Comparison of ENCODE assay signal across 24 mouse cellular contexts in the genomic region with DNA sequence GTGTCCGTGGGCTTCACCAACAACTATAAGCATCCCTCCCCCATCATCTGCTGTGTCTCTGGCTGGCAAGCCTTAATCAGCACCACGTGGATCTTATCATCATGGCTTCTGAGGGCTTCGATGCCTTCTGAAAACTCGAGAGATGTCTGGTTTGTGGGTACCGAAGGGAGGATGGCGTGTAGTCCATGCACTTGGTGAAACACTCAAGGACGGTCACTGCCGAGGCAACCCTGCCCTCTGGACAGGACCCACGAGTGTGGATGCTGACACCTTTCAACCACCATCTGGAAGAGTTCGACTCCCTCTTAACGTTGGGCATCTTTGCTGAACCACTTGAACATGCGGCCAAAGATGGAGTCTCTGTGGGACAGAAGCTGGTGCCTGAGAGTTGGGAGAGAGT. TPM values are rescaled to one million over a fixed set of nuclear protein-coding genes. Genes with fewer than 3 reads are reported as not detected.
"Had no signal": no experiment of that assay in that cellular context is flagged by ENCODE, and none has a peak within 500 bp of the region (broad histone marks: within the 10 kb centered on the region; RNA-seq: fewer than 3 reads in every experiment).

No protein-coding gene starts in this region.

- H3K9ac ChIP-seq: liver, postnatal 0 days; lung, embryonic 15.5 days; midbrain, embryonic 12.5 days; midbrain, embryonic 15.5 days; neural tube, embryonic 12.5 days; stomach, embryonic 15.5 days had no signal

- ATAC-seq: liver, postnatal 0 days; lung, postnatal 0 days; midbrain, embryonic 15.5 days had no signal

- H3K27me3 ChIP-seq: lung, embryonic 15.5 days; megakaryocyte, embryonic 14.5 days; midbrain, embryonic 12.5 days; midbrain, embryonic 15.5 days; neural tube, embryonic 12.5 days; stomach, embryonic 15.5 days had no signal

- H3K4me3 ChIP-seq: lung, embryonic 15.5 days; midbrain, embryonic 12.5 days; midbrain, embryonic 15.5 days; neural tube, embryonic 12.5 days; stomach, embryonic 15.5 days had no signal

- H3K9me3 ChIP-seq: lung, embryonic 15.5 days; midbrain, embryonic 12.5 days; midbrain, embryonic 15.5 days; neural tube, embryonic 12.5 days; stomach, embryonic 15.5 days had no signal

- DNase-seq: liver, postnatal 0 days; lung, adult 2 months; lung, postnatal 14 days; lung, postnatal 36 days; right cerebral cortex, postnatal 14 days; thymus, adult 2 months; thymus, postnatal 25 days; thymus, postnatal 4 days had no signal

- H3K36me3 ChIP-seq: midbrain, embryonic 15.5 days had no signal

- H3K27ac ChIP-seq: lung, embryonic 15.5 days; macrophage; midbrain, embryonic 12.5 days; midbrain, embryonic 15.5 days; neural tube, embryonic 12.5 days; stomach, embryonic 15.5 days; stomach, postnatal 0 days had no signal

RNA-seq across cellular contexts. Expression of a gene that starts 38.3 kb away (rescaled TPM):
- total RNA-seq: megakaryocyte progenitor cell, adult 5-6 weeks; midbrain, postnatal 0 days; monocyte, adult 5-6 weeks; neutrophil, adult 5-6 weeks had no signal
- polyA plus RNA-seq: liver, postnatal 0 days; lung, adult 2 months; lung, embryonic 15.5 days; lung, postnatal 0 days; macrophage; midbrain, embryonic 12.5 days; midbrain, embryonic 15.5 days; midbrain, postnatal 0 days; neural tube, embryonic 12.5 days; neural tube, embryonic 14.5 days; spleen, adult 2 months; urinary bladder, adult 2 months had no signal

RNA-seq across cellular contexts. Expression of a gene that starts 38.8 kb away (rescaled TPM):
- total RNA-seq: monocyte, adult 5-6 weeks; neutrophil, adult 5-6 weeks had no signal
